Mouse (Mus musculus) cerebral cortex, adult 2 months (tissue): ENCODE measurements around the gene Drd2.

ENCODE experiments used
- WGBS: fragments of 180-500 bp; shearing (Covaris S2); methylation state at CpG from one replicate; pipeline ENCODE4 v1.1.7; 2018; 5-methylcytosine and 5-hydroxymethylcytosine counted together

The Drd2 gene

DNA sequence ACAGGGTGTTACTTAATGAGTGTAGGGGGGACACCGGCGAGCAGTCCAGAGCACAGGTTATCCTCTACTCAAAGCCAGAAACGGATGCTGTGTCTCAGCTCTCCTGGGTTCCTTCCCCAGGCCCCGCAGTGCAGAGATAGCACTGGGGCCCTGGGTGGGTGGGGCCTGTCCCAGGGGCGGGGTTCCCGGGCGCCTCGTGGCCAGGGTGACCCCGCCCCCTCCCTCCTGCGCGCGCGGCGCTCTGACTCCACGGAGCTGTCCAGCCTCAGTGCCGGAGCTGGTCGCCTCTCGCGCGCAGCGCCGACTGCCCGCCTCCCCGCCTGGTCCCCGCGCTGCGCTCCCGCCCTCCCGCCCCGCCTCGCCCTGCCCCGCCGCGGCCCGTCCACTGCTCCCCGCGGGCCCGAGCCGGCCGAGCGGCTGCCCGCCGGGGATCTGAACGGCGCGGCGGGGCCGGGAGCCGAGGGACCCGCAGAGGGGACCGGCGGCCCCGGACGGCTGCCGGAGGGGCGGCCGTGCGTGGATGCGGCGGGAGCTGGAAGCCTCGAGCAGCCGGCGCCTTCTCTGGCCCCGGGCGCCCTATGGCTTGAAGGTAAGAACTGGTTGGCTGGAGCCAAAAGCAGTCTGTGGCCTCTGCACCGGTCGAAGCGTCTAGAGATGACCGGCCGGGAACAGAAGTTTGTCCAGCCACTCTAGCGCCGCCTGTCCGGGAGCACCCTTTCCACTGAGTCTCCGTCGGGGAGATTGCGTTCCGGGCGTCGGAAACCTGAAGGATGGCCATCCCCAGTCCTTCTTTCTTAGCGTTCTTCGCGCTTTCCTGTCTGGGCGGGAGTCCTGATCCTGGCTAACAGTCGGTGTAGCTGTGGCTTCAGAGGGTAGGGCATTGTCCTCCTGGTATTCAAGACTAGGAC is at the start of gene Drd2:
TSS of gene Drd2 (plus strand) at position 492 of the 908 bp plus-strand sequence.
- 3% methylated on average over 82 of the region's 84 CpGs for WGBS

DNA sequence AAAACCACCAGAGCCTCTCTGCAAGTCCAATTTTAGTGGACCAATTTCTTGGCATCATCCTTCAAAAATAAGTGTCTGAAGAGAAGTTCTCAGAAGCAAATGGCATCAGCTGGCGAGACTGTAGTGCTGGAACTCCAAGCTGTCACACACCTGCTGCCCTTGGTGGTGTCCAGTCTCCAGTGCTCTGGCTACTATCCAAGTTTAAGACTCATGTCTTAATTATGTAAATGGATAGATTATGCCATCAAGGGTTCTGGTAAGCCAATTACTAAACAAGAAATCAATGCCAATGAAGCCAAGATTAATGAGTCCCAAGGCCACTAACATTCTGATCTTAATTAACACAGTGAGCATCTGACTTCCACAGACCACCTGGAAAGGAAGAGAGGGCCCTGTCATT is 45.3 kb upstream of the Drd2 start:
- WGBS = 55% methylated on average over 1 of the region's 1 CpGs

DNA sequence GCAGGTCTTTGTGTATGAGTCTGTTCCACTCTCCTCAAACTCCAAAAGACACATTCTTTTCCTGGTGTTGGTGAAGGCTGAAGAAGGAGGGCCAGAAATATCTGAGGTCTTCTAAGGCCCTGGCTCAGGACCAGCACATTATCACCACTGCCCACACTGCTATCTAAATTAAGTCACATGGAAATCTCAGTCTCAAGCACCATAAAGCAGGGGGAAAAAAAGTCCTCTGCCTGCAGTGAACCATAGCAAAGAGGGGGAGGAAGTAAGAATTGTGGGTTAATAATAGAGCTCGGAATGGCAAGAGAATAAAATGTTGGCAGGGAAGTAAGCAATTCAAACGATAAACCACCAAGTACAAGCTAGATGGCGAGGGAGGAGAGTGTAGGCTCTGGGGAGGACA is 32.9 kb upstream of the Drd2 start:
- WGBS = 26% methylated on average over 3 of the region's 3 CpGs

DNA sequence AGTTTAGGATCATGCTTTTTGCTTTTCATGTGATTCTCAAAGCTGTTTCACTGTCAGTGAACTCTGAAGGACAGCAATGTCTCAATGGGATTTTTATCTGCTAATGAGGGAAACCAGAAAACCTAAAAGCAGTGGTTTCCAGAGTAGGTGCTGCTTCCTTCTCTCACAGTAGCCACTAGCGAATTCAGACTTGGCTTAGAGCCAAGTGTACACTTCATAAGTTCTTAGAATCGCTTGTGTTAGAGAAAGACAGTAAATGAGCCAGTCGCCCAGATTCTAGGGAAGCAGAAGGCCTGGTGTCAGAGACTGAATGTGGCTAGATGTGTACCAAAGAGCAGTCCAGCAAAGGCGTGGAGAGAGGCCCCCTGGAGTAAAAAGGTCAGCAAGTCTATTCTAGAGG is 29.6 kb upstream of the Drd2 start:
- WGBS = 37% methylated on average over 4 of the region's 4 CpGs

DNA sequence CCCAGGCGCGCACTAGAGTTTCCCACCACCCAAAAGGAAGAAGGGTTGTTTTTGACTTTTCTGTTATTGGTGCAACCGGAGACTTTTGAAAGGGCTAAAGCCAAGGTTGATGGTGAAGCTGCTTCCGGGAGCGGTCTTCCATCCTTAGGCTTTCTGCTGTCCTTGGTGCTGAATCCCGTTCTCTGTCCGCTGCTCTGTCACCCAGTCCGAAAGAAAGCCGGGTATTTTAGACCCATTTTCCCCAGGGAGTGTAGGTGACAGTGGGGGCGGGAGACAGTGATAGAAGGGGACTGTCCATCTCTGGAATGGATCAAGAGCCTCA is 578 bp downstream of the Drd2 start:
- 28% methylated on average over 10 of the region's 10 CpGs for WGBS

DNA sequence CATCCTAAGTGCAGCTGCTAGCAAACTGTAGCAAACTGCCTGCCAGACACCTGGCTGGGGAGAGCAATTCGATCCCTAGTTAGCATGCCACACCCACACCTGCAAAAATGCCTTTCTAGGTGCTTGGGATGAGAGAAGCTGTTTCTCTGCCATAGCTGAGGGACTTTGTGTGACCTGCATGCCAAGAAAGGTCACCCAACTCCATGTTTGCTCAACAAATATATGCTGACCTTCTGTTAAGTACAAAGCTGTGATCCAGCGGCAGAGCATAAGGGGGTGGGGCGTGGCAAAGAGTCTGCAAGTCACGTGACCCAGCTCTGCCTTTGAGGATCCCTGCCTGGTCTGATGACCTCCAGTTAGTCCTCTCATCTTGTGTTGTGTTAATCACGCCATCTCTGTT is 25.3 kb downstream of the Drd2 start:
- 47% methylated on average over 5 of the region's 5 CpGs for WGBS

DNA sequence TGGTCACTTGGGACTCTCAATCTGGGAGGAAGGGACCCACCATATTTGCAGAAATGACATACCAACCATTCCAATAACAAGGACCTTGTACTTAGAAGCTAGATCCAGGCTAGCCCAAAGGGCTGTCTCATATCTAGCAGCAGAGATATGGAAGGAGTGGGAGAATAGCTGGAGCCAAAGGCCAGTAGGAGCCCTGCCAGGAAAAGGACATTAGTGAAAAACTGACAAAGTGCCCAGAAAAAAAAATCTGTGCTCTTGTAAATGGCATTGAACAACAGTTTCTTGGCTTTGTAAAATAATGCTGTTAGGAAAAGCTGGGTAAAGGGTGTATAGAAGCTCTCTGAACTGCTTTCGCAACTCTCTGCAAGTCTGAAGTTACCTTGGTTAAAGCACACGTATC is 33.5 kb downstream of the Drd2 start:
- WGBS = 90% methylated on average over 2 of the region's 2 CpGs

DNA sequence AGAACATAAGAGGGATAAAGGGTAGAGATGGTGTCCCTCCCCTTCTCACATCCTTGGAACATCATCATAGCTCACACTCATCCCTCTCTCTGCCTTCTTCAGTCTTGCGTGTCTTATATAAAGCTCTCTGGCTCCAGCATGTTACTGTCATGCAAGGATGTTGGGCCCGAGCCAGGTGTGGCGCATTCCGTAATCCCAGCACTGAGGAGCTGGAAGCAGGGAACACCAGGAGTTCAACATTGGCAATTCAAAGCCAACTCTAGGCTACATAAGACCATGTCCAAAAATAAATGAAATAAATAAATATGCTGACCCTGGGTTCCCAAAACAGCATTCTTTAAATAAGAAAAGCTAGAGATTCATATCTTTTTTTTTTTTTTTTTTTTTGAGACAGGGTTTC is 39.5 kb downstream of the Drd2 start:
- 76% methylated on average over 4 of the region's 4 CpGs for WGBS

DNA sequence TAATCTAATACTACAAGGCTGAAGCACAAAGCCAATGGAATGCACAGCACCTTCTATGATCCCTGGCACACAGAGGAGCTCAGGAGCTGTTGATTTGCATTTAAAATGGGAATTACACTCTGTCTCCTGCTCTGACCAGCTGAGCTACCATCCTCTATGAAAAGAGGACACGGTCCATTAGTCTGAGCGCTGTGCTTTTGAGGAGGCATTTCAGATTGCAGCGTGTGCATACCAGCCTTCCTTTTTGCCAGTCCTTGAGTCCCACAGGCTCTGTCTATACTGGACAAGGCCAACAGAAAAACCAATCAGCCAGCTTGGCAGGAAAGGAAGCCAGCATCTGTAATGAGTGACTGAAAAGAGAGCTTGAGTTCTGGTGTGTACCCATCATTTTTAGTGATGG is 43.6 kb downstream of the Drd2 start:
- WGBS = 75% methylated on average over 3 of the region's 3 CpGs

DNA sequence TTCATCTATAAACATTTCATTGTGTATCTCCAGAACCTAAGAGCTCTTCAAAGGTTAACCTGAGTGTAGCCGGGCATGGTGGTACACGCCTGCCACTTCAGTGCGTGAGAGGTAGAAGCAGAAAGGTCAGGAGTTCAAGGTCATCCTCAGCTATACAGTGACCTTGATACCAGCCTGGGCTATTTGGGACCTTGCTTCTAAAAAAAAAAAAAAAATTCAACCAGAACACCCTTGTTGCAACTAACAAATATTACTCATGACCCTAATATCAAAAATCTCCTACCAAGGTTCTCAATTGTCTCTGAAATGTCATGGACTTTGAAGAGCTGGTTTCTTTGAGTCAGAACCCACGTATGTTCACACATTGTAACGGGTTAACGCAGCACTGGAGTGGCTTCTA is 44.4 kb downstream of the Drd2 start:
- 87% methylated on average over 6 of the region's 6 CpGs for WGBS

DNA sequence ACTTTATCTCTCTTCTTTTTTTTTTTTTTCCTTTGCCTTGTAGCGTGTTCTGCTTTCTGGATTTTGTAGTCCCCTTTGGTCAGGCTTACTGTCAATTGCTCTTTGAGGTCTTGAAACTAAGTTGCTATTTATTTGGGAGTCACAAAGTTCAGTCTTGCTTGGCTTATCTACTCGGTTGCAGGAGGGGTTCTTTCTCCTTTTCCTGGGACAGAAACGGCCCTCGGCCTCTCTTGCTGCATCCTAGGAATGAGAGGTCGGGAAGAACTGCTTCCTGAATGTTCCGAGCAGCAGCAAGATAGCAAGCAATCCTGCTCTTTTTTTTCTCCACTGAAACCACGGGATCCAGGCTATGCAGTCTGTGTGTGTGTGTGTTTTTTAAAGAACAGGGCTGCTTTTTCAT is 44.9 kb downstream of the Drd2 start:
- 58% methylated on average over 7 of the region's 7 CpGs for WGBS

DNA sequence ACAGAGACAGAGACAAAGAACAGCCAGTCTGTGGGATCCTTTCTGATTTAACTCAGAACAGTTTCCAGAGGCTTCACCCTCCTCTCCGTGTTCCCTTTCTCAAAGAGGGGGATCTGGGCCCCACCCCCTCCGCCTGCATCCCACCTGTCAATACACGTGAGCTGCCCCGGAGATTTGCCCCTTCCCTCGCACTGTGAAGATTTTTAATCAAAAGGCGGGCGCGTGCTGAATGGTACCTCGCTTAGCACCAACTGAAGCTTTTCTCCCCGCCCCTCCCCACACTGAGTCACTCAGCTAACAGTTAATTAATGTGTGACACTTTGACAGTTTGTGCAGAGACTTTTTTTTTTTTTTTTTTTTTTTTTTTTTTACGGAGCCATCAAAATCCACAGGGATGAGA is 45.7 kb downstream of the Drd2 start:
- WGBS = 29% methylated on average over 11 of the region's 11 CpGs

DNA sequence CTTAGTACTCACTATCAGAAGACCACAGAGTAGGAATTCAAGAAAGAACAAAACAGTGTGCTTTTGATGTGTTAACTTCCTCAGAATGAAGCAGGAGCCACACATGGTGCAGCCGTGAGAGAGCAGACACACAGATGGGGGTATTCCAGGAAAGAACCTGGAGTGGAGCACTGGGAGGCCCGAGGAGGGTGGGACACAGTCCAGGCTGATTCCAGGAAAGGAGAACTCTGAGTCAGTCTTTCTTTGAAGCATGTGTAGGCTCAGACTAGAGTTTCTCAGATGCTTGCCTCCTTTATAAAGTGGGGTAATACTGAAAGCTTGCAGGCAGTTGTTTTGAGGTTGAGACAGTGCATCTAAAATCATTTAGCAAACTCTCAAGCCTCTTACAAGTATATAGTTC is 51.8 kb downstream of the Drd2 start:
- WGBS = 34% methylated on average over 2 of the region's 2 CpGs

DNA sequence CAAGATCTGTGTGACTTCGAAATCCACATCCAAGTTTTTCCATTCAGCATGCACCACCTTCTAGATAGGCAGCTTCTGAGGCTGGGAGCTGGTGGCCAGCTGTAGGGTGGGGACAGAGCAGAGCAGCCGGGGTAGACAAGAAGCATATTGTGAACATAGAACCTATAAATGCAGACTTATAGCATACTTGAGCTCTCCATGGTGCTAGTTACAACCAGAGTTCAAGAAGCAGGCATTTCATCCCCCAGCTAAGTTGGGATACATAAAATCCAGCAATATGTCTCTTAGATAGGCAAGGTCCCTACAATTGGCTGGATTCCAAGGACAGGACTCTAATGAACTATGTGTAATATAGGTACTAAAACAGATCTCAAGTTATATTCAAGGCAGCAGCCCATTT is 63.3 kb downstream of the Drd2 start:
- 80% methylated on average over 2 of the region's 2 CpGs for WGBS

DNA sequence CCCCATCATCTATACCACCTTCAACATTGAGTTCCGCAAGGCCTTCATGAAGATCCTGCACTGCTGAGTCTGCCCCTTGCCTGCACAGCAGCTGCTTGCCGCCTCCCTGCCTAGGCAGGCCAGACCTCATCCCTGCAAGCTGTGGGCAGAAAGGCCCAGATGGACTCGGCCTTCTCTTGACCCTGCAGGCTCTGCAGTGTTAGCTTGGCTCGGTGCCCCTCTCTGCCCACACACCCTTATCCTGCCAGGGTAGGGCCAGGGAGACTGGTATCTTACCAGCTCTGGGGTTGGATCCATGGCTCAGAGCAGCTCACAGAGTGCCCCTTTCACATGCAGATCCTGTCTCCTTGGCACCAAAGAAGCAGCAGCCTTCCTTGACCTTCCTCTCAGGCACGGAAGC is 66.6 kb downstream of the Drd2 start:
- WGBS = 88% methylated on average over 5 of the region's 5 CpGs

DNA sequence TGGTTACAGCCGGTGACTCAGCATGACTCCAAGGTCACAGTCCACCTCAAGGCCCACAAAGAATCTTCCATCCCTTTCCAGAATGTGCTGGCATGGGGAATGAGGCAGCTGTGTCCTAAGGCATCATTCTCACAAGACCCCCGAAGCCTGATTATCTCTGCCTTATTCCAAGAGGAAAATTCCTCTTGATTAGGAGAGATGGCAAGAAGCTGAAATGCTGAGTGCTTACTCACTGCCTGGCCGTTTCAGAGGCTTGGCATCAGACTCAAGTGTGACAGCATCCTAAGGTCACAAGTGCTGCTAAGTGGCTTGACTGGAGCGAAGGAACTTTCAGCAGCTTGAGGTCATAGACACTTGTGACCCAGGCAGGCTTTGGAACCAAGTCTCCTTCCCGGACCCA is 70.2 kb downstream of the Drd2 start:
- 86% methylated on average over 5 of the region's 5 CpGs for WGBS

DNA sequence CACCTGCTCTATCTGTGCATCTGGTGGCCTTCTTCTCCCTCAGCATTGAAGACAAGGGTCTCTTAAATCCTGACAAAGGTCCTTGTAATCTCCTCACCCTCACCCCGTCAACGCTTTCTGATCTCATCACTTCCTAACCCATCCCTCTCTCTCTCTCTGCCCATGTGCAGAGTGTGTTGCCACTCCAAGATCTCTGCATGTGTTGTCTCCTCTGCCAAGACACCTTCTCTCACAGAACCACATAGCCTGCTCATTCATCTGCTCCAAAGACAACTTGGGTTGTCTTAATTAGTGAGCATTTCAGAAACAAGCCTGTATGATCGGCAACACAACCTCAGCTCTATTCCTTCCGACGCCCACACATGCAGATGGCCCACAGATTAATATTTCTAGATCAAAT is 83.4 kb downstream of the Drd2 start:
- 85% methylated on average over 5 of the region's 5 CpGs for WGBS

DNA sequence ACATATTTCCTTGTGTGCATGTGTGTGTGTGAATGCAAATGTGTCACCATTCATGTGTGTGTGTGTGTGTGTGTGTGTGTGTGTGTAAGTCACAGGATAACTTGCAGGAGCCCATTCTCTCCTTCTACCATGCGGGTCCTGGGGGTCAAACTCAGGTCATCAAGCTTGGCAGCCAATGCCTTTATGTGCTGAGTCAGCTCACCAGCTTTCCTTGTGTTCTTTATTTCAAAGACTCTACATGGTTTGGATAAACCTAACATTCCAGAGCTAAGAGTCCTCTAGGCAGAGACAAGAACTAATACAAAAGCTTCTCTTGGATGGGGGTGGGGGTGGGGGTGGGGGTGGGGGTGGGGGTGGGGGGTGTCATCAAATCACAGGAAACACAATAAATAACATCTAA is 85.2 kb downstream of the Drd2 start:
- WGBS = 69% methylated on average over 1 of the region's 1 CpGs

DNA sequence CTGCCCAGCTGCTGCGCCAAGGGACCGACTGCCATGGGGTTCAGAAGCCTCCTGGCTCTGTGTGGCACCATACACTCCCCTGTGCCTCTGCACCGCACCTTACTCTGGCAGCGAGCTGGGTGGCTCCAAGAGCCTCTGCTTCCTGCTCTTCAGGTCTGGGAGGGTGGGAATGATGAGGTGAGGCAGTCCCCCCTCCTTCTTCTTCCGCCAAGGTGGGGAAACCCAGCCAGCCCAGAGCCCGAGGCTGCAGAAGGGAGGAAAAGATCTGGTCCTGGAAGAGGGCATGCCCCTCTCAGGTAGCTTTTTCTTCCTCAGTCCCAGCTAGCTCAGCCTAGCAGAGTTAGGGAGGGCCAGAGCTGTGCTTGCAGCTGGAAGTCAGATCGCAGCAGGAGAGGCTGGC is 86.5 kb downstream of the Drd2 start, which contains the start of gene Ankk1:
TSS of gene Ankk1 (minus strand) at position 101 of the 400 bp plus-strand sequence.
- 84% methylated on average over 7 of the region's 7 CpGs for WGBS

DNA sequence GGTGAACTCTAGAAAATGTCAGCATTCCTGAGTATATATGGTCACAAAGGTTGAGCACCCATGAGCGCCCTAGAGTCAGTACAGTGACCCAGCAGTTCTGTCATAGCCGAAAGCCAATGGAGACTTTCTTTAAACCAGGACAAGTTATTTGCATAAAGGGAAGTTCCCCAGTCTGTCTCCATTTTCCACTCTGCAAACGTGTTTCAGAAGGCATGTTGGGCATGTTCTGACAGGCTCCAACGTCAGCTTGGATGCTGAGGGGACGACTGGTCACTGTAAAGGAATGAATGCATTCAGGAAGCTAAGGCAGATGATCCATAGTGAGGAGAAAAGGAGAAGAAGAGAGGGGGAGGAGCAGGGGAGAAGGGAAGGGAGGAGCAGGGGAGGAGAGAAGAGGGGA is 87.1 kb downstream of the Drd2 start:
- 76% methylated on average over 5 of the region's 5 CpGs for WGBS

DNA sequence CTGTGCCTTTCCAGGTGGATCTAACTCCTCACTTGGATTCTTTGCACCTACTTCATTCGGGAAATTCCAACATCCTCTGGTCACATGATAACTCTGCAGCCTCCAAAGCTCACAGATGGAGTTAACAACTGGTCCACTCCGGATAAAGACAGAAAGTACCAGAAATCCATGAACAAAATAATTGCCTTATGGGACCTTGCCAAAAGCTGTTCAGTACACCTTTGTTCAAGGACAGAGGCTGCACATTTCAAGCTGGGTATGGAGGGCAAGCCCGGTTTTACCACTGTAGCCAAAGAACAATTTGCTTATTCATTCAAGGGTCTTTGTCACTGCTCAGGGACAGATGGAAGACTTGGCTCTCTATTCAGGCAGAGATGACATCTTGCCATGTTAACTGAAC is 102.2 kb downstream of the Drd2 start:
- 59% methylated on average over 3 of the region's 3 CpGs for WGBS

DNA sequence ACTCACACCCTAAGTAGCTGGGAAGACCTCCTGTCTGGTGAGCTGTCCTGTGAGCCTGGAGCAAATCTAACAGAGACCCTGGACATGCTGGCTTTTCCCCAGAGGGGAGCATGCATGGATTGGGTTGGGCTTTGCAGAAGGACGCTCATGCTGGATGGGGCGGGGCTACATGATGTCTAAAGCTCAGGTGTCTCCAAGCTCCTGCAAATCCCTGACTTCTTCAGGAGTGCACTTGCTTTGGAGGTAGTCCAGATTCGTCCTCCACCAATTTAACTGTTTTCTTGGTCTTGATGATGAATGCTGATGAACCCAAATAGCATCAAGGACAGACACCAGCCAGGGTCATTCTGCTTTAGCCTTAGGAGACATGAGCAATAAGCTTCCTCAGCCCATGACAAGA is 110.1 kb downstream of the Drd2 start:
- 84% methylated on average over 3 of the region's 3 CpGs for WGBS

DNA sequence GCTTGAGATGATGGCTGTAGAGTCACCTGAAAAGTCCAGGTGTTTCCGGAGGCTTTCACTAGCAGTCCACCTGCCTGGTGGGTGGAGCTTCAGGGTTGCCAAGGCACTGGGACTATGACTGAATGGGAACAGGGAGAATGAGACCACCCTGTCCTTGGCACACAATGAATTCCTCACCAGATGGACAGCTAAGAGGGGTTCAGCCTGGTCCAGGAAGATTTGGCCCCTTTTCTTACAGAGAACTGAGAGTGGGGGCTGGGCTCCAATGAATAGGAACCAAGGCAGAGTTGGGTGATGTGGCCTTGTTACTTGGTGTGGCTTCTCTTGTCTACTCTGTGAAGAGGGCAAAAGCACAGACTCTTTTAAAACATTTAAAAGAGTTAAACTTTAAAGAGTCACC is 112.0 kb downstream of the Drd2 start:
- 100% methylated on average over 1 of the region's 1 CpGs for WGBS

DNA sequence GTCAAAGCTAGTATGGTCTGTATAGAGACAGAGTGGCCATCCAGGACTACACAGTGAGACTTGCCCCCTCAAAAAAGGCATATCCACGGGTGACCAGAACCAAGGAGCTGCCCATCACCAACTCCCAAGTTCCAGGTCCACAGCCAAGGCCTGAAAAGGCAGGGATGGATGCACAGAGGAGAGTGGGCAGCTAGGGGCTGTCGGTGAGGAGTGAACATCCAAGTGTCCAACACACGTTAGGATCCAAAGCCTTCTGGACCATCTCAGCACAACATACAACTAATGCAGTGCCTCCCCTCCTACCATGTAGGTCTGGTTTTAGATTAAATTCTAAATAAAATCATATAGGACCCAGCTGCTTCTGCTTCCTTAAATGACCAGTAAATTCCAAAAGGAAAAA is 115.7 kb downstream of the Drd2 start:
- WGBS = 81% methylated on average over 3 of the region's 3 CpGs
